Mouse (Mus musculus) hindbrain, embryonic 12.5 days (tissue): Measurements from ENCODE around the gene Tmem19. TPM values are rescaled to one million over a fixed set of nuclear protein-coding genes. Genes with fewer than 3 reads are reported as not detected.

Experiments used
- ATAC-seq: fragments of 200-750 bp; cut with Nextera tagmentation; 2 replicates; pipeline ENCODE4 v1.8.0; 2017; ENCODE audit warnings: moderate TSS enrichment; ENCODE audit not compliant: low FRiP score
- H3K27ac ChIP-seq: fragments of 300-500 bp; sonication (generic); 2 replicates; pipeline ENCODE4 v1.5.1; 2016; ENCODE audit warnings: mild to moderate bottlenecking
- H3K27me3 ChIP-seq: fragments of 300-500 bp; sonication (generic); 2 replicates; pipeline ENCODE4 v1.6.1; 2016; ENCODE audit warnings: mild to moderate bottlenecking
- H3K36me3 ChIP-seq: fragments of 300-500 bp; sonication (generic); 2 replicates; pipeline ENCODE4 v1.6.1; 2016; ENCODE audit warnings: mild to moderate bottlenecking
- H3K4me1 ChIP-seq: fragments of 300-500 bp; sonication (generic); 2 replicates; pipeline ENCODE4 v1.6.1; 2016
- H3K4me2 ChIP-seq: fragments of 300-500 bp; sonication (generic); replicated peaks from 2 replicates; pipeline ENCODE4 v1.6.1; 2016; ENCODE audit warnings: mild to moderate bottlenecking
- H3K4me3 ChIP-seq: fragments of 300-500 bp; sonication (generic); 2 replicates; pipeline ENCODE4 v1.5.1; 2016; ENCODE audit warnings: mild to moderate bottlenecking
- H3K9ac ChIP-seq: fragments of 300-500 bp; sonication (generic); 2 replicates; pipeline ENCODE4 v1.6.1; 2016; ENCODE audit warnings: mild to moderate bottlenecking, moderate library complexity
- H3K9me3 ChIP-seq: fragments of 300-500 bp; sonication (generic); replicated peaks from 2 replicates; pipeline ENCODE4 v1.6.1; 2016; ENCODE audit warnings: mild to moderate bottlenecking
- WGBS: fragments of 180-500 bp; shearing (Covaris S2); methylation state at CpG from one replicate; pipeline ENCODE4 v1.1.7; 2016; 5-methylcytosine and 5-hydroxymethylcytosine counted together
- polyA plus RNA-seq: library from polyadenylated mRNA; unstranded; fragments of >200 nt; fragmentation: Nextera tagmentation; extraction: Ambion mirVana; gene quantifications from 2 replicates; pipeline ENCODE4 v1.2.1, GENCODE M21; 2016

Tmem19 gene
- polyA plus RNA-seq, 1 experiment from 2014 or later, result 44.6 TPM

- H3K9me3 ChIP-seq, result no peaks in the 10 kb centered on the region
- no peak overlapping the region for H3K4me2 ChIP-seq
- H3K4me1 ChIP-seq, result no peaks in the 10 kb centered on the region
- H3K27ac ChIP-seq, result no peak overlapping the region
- H3K36me3 ChIP-seq, result peaks cover 47% of the 10 kb centered on the region
- no peaks in the 10 kb centered on the region for H3K27me3 ChIP-seq
- H3K9ac ChIP-seq, result no peak overlapping the region
- ATAC-seq, result no peak
- H3K4me3 ChIP-seq, result no peak overlapping the region
- WGBS, result 88% methylated on average over 9 of the region's 9 CpGs
These were observed 65.8 kb downstream of the Tmem19 start for GRCm38 (mm10) chr10:115296401-115296935.

GRCm38 (mm10) chr10:115295162-115295561 lies 67.1 kb downstream of the Tmem19 start:
- no peak for ATAC-seq
- Histone ChIP-seq H3K27ac (no peak overlapping the region), H3K4me2 (no peak overlapping the region), H3K4me3 (no peak overlapping the region), H3K9ac (no peak overlapping the region), H3K27me3 (no peaks in the 10 kb centered on the region), H3K9me3 (no peaks in the 10 kb centered on the region), H3K36me3 (peaks cover 50% of the 10 kb centered on the region), H3K4me1 (no peaks in the 10 kb centered on the region)
- 87% methylated on average over 3 of the region's 3 CpGs for WGBS

GRCm38 (mm10) chr10:115294715-115295114 lies 67.6 kb downstream of the Tmem19 start:
- Histone ChIP-seq H3K36me3 (peaks cover 46% of the 10 kb centered on the region), H3K9me3 (no peaks in the 10 kb centered on the region), H3K4me2 (no peak overlapping the region), H3K4me1 (no peaks in the 10 kb centered on the region), H3K4me3 (no peak overlapping the region), H3K27ac (no peak overlapping the region), H3K27me3 (no peaks in the 10 kb centered on the region), H3K9ac (no peak overlapping the region)
- no peak for ATAC-seq
- WGBS, result 90% methylated on average over 7 of the region's 7 CpGs

- no peaks in the 10 kb centered on the region for H3K27me3 ChIP-seq
- no peaks in the 10 kb centered on the region for H3K9me3 ChIP-seq
- H3K4me2 ChIP-seq, result no peak overlapping the region
- ATAC-seq, result no peak
- no peak overlapping the region for H3K27ac ChIP-seq
- no peak overlapping the region for H3K4me3 ChIP-seq
- H3K9ac ChIP-seq, result no peak overlapping the region
- 89% methylated on average over 7 of the region's 7 CpGs for WGBS
- no peaks in the 10 kb centered on the region for H3K4me1 ChIP-seq
- H3K36me3 ChIP-seq, result peaks cover 48% of the 10 kb centered on the region
These were observed 68.4 kb downstream of the Tmem19 start for GRCm38 (mm10) chr10:115293946-115294345.

GRCm38 (mm10) chr10:115290671-115291070 lies 71.6 kb downstream of the Tmem19 start:
- no peak overlapping the region for H3K4me3 ChIP-seq
- H3K4me1 ChIP-seq, result no peaks in the 10 kb centered on the region
- no peak overlapping the region for H3K4me2 ChIP-seq
- H3K36me3 ChIP-seq, result peaks cover 64% of the 10 kb centered on the region
- H3K9me3 ChIP-seq, result no peaks in the 10 kb centered on the region
- H3K27me3 ChIP-seq, result no peaks in the 10 kb centered on the region
- 96% methylated on average over 9 of the region's 9 CpGs for WGBS
- H3K9ac ChIP-seq, result no peak overlapping the region
- no peak overlapping the region for H3K27ac ChIP-seq
- no peak for ATAC-seq

Other genes with a start within 250 kb of the Tmem19 start
- gene Tph2, start 177.5 kb downstream of the Tmem19 start, polyA plus RNA-seq, result 2.8 and 3.8 TPM in 2 replicates
- 41.7 and 46.3 TPM in 2 replicates for gene Tbc1d15, start 111.0 kb downstream of the Tmem19 start, polyA plus RNA-seq
- 6.8 and 8.0 TPM in 2 replicates for gene Rab21, start 46.9 kb downstream of the Tmem19 start, polyA plus RNA-seq
- 34.2 and 38.5 TPM in 2 replicates for gene Thap2, start 21.9 kb upstream of the Tmem19 start, polyA plus RNA-seq
- gene Zfc3h1, start 22.5 kb upstream of the Tmem19 start, polyA plus RNA-seq, result 26.3 and 28.2 TPM in 2 replicates
- gene A930009A15Rik, start 207.5 kb upstream of the Tmem19 start, polyA plus RNA-seq, result 0.70 and 0.72 TPM in 2 replicates
- 7.9 and 8.1 TPM in 2 replicates for gene Lgr5, start 225.3 kb upstream of the Tmem19 start, polyA plus RNA-seq